Mouse (Mus musculus) ovary, postnatal 10 days (tissue): ENCODE data around the gene Ghrhr.

ENCODE experiments used
- DNase-seq: peaks from one replicate; pipeline ENCODE4 v3.0.0; 2022; ENCODE audit warnings: low spot score

Ghrhr gene

DNA sequence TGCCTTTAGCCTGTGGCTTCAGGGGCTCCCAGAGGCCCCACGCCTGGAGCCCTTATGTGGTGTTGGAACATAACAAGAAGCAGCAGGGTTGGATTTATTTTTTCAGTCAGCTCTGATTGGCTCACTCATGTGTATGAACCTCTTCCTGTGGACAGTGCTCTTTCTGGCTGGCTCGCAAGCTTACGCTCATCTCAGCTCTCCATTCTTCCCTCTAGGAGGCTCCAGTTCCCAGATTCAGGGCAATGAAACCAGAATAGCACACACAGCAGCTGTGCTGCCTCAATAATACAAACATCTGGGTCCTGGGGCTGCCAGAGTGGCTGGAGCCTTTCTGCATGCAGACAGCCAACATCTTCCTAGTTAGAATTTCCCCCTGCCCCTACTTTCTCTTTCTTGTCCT is 20.1 kb downstream of the Ghrhr start:
- DNase-seq = no peak

DNA sequence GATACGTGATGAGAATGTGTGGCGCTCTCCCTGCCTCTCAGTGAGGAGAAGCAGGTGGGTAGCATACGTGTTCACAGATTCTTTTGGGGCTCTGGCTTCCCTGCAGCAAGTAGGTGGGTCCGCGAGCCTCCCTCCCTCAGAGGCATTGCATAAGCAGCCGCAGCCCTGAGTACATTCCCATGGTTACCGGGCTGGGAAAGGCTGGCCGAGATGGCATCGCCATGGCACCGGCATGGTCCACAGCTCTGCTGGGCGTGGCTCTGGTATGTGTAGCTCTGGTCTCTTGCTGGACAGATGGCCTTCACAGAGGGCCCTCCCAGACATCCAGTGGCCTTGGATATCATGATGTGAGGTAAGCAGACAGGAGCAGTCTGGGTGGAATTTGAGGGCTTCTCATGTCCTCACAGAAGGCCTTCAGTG is 20.5 kb downstream of the Ghrhr start:
- DNase-seq = no peak

- DNase-seq = no peak
Measured at GRCm38 (mm10) chr6:55398869-55399628, 23.0 kb downstream of the Ghrhr start.

DNA sequence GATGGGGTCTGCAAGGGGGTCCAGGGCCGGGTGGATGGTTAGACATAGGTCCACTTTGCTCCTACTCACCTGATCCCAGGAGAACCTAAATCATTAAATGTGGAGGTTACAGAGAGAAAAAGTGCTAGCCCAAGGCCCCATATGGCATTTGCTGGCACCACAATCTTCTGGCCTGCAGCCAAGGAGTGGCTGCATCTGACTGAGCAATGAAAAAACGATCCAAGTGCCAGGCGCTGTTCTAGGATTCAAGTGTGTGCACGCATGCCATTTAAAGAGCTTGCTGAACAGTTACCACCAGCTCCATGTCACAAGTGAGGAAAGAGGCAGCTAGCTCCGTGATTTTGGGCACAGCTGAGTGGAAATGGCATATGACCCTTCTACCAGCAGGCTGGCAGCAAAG is 23.8 kb downstream of the Ghrhr start:
- no peak for DNase-seq

DNA sequence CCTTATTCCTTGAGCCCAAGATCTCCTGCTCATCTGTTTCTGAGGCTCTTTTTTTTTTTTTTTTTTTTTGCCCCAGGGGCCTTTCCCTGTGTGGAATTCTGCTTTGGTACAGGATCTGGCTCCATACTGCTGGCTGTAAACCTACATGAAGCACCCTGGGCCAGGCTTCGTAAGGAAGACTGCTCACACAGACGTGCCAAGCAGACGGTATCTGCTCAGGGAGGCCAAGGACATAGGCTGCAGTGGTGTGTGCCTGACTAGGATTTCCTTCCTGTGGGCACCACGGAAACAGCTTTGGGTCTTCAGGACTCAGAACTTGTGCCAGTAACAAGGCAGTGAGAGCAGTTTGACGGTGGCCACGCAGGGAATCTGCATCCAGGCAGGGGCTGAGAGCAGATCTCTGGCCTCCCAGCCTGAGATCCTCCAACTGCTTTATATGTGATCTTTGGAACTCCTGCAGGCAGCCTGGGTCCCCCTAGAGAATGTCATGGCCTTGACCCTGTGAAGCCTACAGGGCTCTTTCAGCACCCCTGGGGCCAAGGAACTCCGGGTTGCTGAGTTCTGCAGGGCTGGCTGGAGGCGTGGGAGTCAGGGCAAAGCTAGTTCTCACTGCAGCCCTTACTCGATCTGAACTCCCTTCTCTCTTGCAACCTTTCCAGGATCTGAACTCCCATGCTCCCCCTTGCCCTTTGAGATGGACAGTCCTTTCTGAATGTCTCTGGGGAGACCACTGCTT is 26.1 kb downstream of the Ghrhr start:
- DNase-seq = no peak

GRCm38 (mm10) chr6:55403411-55404309 is 27.6 kb downstream of the Ghrhr start:
- no peak for DNase-seq

DNA sequence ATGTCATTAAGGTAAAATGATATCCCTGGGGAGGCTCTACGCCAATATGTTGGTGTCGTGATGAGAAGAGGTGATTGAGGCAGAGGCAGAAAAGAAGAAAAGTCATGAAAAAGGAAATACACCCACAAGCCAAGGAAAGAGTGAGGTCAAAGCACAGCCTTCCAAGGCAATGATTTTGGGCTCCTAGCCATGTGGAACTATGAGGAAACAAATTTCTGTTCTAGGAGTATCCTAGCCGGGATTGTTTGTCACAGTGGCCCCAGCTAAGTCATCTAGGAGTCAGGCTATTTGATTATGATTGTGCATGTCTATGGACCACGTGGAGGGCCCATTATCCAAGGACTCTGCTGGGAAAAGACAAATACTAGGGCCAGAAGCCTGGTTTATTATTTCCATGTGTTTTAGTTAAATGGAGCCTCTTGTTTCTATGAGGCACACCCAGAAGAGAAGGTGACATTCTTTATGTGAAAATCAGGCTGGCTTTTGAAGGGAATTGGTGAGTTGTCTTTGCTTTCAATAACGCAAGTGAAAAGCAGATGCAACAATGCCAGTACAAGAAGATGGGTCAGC is 28.4 kb downstream of the Ghrhr start:
- DNase-seq = no peak

DNA sequence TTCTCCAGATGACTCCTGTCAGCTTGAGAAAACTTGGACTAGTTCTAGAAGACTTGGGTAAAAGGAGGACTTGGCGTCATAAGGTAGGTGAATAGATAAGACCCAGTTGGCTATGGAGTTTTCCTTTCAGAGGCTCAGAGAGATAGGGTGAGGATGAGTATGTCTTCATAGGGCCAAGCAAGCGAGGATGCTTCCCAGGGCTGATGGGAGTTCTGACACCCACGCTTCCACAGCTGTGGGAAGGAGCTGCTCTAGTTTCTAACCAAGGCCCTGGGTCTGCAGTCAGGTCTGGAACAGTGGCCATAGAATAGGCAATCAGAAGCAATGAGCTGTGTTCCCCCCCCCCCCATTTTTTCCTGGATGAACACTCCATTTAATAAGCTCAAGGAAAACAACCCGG is 31.2 kb downstream of the Ghrhr start:
- DNase-seq = no peak

DNA sequence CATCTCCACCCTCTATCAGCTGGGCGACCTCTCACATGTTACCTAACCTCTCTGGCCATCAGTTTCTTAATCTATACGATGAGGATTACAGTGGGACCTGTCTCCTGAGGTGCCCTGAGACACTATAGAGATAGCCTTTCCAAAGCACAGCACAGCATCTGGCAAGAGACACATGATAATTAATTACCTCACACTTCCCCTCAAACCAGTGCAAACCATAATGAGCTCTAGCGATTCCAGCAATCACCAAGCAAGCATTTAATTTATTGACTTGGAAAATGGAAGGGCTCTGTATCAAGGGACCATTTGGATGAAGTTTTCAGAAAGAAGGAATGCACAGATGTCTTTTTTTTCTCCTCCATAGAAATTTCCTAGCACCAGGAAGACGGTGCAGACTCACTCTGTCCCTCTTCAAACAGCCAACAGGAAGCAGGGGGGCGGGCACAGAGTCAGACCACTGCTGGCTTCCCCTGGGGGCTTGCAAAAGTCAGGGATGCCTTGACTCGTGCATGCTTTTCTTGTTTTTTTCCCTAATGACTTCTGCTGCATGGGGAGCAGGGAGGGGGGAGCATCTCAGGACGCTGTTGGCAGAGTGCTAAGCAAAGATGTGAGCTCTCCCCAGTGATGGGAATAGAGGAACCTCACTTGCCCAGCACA is 34.2 kb downstream of the Ghrhr start:
- DNase-seq = no peak

GRCm38 (mm10) chr6:55410977-55411376 is 34.9 kb downstream of the Ghrhr start:
- DNase-seq = no peak

GRCm38 (mm10) chr6:55416202-55416601 is 40.1 kb downstream of the Ghrhr start:
- no peak for DNase-seq

DNA sequence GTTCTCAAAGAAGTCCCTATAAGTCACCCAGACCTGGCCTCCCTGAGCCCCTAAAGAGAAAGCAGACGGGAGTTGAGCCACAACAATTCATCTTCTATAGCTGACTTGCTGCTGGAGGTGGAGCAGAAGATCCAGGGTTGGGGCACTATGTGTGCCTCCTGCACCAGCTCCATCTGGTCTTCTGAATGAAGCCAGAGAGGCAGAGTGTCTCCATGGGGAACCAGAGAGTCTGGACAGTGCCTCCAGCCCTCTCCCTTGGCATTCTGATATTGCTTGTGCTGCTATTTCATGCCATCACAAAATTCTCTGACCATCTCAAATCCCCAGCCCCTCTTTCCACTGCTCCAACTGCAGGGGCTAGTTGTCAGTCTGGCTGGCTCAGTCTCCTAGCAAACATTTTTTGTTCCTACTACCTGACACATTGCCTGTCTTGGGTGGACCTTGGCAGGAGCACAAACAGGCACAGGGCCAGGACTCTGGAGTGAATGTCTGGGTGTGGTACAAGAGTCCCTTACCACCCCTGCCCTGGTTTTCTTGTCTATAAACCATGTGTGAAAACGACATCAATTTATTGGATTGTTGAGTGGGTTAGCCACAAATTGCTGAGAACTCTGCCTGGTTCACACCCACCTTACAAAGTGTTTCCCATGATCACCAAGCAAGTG is 42.8 kb downstream of the Ghrhr start:
- no peak for DNase-seq

DNA sequence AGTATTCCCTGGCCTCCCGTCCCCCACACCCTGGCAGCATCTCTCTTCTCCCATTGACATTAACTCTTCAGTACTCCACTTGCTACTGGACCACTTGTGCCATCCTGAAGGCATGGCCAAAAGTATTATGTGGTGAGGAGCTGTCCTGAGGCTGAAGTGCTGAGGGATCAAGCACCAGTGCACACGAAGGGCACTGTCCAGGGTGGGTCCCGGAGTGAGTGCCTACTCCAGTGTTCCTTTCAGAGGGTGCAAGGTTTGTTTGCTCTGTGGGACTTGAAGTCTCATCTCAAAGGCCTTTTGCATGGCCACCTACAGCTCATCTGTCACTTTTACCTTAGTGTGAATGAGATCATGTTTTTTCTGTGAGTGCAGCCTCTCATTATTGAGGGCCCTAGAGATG is 44.3 kb downstream of the Ghrhr start:
- no peak for DNase-seq

DNA sequence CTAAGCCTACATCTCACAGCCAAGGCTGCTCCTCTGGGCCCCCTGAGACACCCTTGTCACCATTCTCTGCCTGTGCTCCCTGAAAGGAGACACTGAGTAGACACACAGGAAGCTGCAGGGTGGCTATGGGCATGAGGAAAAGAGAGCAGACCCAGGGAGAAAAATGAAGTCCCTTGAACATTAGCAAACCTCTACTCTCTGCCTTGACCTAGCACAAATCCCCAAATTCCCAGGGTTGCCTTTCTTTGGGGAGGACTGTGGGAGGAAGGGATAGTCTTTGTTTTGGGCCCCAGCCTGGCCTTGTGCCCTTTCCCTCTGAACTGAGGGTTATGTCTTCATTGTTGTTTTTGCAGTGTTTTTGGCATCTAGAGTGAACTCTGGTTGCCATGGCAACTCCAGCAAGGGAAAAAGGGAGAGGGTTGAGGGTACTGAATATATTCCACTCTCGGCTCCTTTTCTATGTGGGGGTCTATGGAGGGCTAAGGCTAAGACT is 44.8 kb downstream of the Ghrhr start:
- no peak for DNase-seq

GRCm38 (mm10) chr6:55432121-55432520 is 56.0 kb downstream of the Ghrhr start:
- no peak for DNase-seq

GRCm38 (mm10) chr6:55434360-55434759 is 58.3 kb downstream of the Ghrhr start:
- no peak for DNase-seq

DNA sequence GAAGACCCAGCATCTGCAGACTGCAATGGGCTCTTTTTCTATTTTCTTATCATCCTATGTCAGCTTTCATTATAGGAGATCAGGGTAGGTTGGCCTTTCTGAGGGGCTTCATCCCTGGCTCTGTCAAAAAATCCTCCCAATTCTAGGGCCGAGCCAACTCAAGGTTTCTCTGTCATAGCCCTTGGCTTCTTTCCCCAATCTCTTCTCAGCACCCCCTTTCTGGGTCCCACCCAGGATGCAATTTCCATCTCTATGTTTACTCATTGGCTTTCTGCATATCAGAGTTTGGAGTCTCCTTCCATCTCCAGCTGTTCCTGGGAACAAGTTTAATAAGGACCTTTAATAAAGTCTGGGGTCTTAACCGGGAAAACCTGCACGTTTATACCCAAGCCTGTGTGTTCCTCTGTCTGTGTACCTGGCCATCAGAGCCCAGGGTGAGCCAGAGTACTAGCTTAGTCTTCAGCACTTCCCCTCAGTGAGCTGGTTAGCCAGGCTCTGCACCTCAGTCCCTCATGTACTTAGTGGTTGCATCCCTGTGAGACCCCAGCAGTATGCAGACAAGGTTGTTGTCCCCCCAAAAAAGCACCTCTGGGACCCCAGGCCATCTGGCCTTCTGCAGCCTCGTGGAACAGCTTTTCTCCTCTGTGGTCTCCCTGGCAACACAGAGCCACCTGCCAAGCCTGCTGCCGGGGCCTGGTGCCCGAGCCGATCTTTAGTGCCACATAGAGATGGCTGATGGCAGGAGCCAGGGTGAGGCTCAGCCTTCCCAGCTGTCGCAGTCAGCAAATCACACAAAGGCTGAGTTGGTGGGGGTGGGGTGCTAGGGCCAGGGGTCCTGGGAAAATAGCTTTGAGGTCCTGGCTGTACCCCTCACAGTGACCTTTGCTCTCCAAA is 59.4 kb downstream of the Ghrhr start:
- no peak for DNase-seq

- DNase-seq = no peak
Measured at GRCm38 (mm10) chr6:55437919-55438318, 61.8 kb downstream of the Ghrhr start.
